Mouse (Mus musculus) lung, adult 2 months (tissue): ENCODE measurements at regions not wholly inside any gene's neighbourhood (a gene's known extent, or its start where the extent isn't known, plus 50 kb on each side); places are given as distances from the start of the nearest gene placed in this dataset.
A peak's percentile ranks its signal among the peaks of the same experiment; 100 is the strongest.

ENCODE experiments used
- DNase-seq: peaks from one replicate; pipeline ENCODE4 v3.0.0; 2022
- H3K4me1 ChIP-seq: fragments of 200-500 bp; 2 replicates; pipeline ENCODE4 v1.6.1; 2011; ENCODE audit warnings: low read length; ENCODE audit not compliant: control insufficient read depth, insufficient read depth
- H3K4me3 ChIP-seq: fragments of 200-500 bp; replicated peaks from 2 replicates; pipeline ENCODE3; 2011; ENCODE audit warnings: low read depth, mild to moderate bottlenecking, control low read depth, low read length; ENCODE audit errors: extremely low read depth
- CTCF ChIP-seq: fragments of 200-500 bp; IDR thresholded peaks from 2 replicates; pipeline ENCODE4 v1.5.1; 2011; ENCODE audit warnings: mild to moderate bottlenecking, low read length, control low read depth; ENCODE audit not compliant: insufficient read depth
- POLR2A ChIP-seq: fragments of 200-500 bp; IDR thresholded peaks from 2 replicates; pipeline ENCODE4 v1.6.1; 2011; ENCODE audit warnings: low read depth, mild to moderate bottlenecking, control low read depth, low read length, borderline replicate concordance; ENCODE audit errors: extremely low read depth
- WGBS: fragments of 180-500 bp; shearing (Covaris S2); methylation state at CpG from one replicate; pipeline ENCODE4 v1.1.7; 2018; 5-methylcytosine and 5-hydroxymethylcytosine counted together

DNA sequence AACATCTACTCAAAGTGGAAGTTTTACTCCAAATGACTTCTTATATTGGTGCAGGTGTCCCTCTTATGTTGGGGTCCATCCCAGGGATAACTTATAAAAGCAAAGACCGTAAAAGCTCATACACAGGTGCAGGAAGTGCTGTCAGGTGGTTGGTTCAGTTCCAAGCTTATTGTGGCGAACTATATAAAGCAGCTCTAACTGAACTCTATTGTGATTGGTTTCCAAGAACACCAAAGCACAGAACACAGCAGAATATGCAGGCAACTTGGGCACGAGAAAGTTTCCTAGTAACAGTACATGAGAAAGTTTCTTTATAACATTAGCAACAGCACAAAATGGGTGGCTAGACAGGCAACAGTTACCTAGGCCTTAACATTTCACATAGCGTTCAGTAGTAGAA lies 89.5 kb downstream of the Ddx3x start:
- 77% methylated on average over 4 of the region's 4 CpGs for WGBS
- H3K4me1 ChIP-seq: no peaks in the 10 kb centered on the region
- no peak overlapping the region for H3K4me3 ChIP-seq
- DNase-seq: no peak
- TF ChIP-seq CTCF: no peak
- no peak for TF ChIP-seq POLR2A

DNA sequence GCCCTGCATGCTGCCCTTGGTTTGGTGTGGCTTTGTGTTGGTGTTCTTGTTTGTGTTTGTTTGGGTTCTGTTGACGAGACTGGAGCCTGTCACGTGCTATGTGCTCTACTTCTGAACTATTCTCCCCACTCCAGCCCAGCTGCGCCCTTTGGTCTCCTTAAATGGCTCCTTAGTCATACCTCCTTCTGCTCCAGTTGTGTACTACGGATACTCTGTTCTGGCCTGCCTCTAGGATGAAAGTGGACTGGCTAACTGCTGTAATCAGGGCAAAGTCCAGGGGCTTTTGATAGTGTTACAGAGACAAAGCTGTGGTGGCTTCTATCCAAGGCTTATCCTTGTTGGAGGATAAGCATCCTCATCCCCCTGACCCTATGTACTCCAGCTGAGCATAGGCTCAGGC lies 92.0 kb downstream of the Ddx3x start:
- Histone ChIP-seq H3K4me3 (no peak overlapping the region), H3K4me1 (no peaks in the 10 kb centered on the region)
- no peak for DNase-seq
- WGBS: 64% methylated on average over 4 of the region's 4 CpGs
- no peak for TF ChIP-seq POLR2A
- no peak for TF ChIP-seq CTCF

DNA sequence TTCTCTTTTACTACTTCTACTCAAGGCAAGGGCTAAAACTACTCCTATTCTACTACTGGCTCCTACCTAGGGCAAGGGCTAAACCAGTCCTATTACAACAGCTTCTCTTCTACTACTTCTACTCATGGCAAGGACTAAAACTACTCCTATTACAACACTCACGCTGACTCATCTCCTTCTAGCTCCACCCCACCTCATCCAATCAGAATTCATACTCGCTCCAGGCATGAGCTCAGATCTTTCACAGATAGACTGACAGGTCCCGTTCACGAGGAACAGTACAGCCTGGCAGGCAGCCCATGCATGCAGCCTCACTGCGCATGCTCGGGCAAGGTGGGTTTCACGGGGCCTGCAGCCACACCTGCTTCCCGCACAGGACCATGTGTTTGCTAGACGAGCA lies 79.6 kb upstream of the Nyx start:
- 77% methylated on average over 9 of the region's 9 CpGs for whole genome bisulfite sequencing
- Histone ChIP-seq H3K4me3 (no peak overlapping the region), H3K4me1 (no peaks in the 10 kb centered on the region)
- TF ChIP-seq POLR2A (no peak), CTCF (no peak)
- DNase-seq: peak; percentile 2

DNA sequence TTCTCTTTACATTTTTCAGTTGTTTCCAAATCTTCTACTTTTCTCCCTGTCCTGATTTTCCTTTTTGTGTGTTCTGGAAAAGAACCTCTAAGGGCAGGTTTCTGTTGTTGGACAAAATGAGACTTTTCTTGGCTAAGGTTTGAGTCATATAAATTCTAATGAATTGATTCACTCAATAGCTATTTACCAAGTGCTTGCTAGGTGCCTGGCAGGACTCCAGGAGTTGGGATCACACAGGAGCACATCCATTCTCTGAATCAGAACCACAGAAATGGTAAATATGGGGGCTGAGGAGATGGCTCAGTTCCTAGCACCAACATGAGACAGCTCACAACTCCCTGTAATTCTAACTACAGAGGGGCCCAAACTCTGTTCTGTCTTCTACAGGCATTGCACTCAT lies 67.4 kb upstream of the Nyx start:
- H3K4me3 ChIP-seq: no peak overlapping the region
- DNase-seq: no peak

DNA sequence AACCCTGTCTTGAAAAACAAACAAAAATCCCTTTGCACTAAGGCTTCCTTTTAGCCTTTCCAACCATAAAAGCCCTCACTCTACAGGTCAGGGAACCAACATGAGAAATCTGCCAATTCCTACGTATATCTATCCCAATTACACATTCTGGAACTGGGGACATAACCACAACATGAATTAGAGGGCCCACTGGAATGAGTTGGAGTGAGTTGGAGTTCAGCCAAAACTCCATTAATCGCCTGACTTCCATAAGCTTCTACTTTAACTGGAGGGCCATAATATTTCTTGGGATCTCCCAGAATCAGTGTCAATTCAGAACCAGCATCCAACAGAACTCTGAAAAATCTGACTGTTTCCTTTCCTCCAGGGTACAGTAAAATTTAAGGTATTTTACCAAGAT lies 53.2 kb upstream of the Nyx start:
- no peak for DNase-seq
- no peaks in the 10 kb centered on the region for H3K4me1 ChIP-seq
- no peak overlapping the region for H3K4me3 ChIP-seq
- no peak for TF ChIP-seq POLR2A
- TF ChIP-seq CTCF: no peak
- 61% methylated on average over 2 of the region's 2 CpGs for WGBS

More for the DNA sequence above, 67.4 kb upstream of the Nyx start:
- no peaks in the 10 kb centered on the region for H3K4me1 ChIP-seq
- TF ChIP-seq CTCF (no peak), POLR2A (no peak)

DNA sequence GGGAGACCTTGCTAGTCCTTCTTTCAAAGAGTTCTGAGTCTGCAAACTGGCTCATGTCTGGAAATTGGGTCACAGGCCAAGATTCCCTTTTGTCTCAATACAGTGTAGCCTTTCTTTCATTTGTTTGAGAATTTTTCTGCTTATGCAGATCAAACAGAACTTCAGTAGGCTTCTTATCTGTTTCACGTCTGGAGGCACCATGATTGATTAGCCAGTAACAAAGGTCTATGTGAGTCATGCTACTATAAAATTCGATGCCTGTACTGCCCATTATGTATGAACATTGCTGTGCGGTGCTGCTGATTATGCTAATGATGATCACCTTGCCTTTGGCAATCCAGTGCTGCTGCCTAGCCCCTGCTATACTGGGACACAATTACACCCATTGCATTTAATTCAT lies 52.8 kb upstream of the Nyx start:
- WGBS: 60% methylated on average over 3 of the region's 3 CpGs
- no peaks in the 10 kb centered on the region for H3K4me1 ChIP-seq
- TF ChIP-seq POLR2A (no peak), CTCF (no peak)
- no peak for DNase-seq
- H3K4me3 ChIP-seq: no peak overlapping the region
